Mouse (Mus musculus) liver, adult 2 months (tissue): Measurements from ENCODE around the gene Runx2.

Experiments used
- CTCF ChIP-seq: fragments of 200-500 bp; IDR thresholded peaks from 2 replicates; pipeline ENCODE4 v1.5.1; 2011; ENCODE audit warnings: low read depth, low read length, control low read depth
- POLR2A ChIP-seq: fragments of 200-500 bp; IDR thresholded peaks from 2 replicates; pipeline ENCODE4 v1.6.1; 2011; ENCODE audit warnings: low read length, control low read depth; ENCODE audit not compliant: insufficient read depth; ENCODE audit errors: extremely low read depth

DNA sequence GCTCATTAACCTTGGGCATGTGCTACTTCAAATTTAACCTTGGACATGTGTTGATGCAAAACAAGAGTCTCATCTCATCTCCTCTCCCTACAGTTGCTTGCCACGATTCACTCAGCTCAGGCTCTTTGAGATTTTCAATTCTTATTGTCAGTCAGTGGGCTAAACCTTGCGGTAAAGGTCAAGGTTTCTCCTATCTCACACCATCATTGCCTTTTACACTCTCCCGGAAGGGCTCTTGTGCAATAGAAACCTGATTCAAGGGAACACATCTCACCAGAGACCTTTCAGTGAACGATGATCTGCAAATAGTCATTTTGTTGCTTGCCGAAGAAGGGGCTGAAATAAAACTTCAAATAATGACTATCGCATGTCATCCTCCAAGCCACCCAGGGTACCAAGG lies 354.4 kb downstream of the Runx2 start:
- TF ChIP-seq POLR2A (no peak), CTCF (no peak)
